Mouse (Mus musculus): ENCODE measurements around the gene Man2b1. TPM values are rescaled to one million over a fixed set of nuclear protein-coding genes. Genes with fewer than 3 reads are reported as not detected.
"Not testable (repeated sequence)": the region's sequence is repeated elsewhere in the genome, so short reads cannot be mapped to it uniquely, and the experiment has no call there.

Man2b1 gene
- polyA plus RNA-seq, 1 experiment: 17.4 TPM

DNA sequence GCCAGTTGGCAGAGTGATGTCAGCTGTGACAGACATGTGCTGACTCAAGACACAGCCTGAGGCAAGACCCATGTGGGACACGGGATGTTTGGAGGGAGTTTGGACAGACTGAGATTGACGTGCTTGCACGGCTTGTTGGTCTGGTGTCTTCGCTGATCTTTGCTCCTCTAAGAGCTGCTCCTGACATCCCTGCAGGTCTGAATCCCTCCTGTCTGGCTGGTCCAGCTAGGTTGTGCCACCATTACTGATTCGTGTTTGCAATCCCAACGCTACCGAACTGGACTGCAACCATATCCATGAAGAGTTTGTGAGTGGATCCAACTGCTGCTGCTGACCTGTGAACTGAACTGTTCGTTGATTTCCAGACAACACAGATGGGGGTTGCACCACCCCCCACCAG, 40.6 kb downstream of the Man2b1 start:
- Histone ChIP-seq H3K4me3 (ENCODE audit: insufficient read depth, low read depth, low read length) (no peak overlapping the region), H3K4me1 (ENCODE audit: control insufficient read depth, insufficient read depth, insufficient read length, low read length) (peaks cover 2% of the 10 kb centered on the region; the same call in 1 of the 2 replicates), H3K27ac (replicated peaks; ENCODE audit: low read depth, low read length) (no peak overlapping the region)

DNA sequence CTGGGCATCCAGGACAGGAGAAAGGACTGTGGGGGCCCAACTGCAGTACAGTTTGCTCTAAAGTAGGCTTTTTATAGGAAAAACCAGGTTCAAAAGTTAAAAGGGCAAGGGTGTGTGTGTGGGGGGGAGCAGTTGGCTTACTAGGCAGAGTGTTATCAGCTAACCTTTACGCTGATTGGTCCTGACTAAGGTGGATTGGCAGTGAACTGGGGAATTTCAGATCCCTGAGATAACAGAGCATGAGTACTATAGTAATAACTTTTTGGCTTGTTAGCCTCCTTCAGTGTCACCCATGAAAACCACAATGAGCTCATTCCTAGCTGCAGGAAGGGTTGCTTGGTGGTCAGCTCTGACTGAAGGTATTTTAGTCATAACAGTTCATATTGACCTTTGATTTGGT, 49.3 kb downstream of the Man2b1 start:
- Histone ChIP-seq H3K4me1 (ENCODE audit: control insufficient read depth, insufficient read depth, insufficient read length, low read length) (no peaks in the 10 kb centered on the region), H3K4me3 (ENCODE audit: insufficient read depth, low read depth, low read length) (no peak overlapping the region), H3K27ac (replicated peaks; ENCODE audit: low read depth, low read length) (no peak overlapping the region)

DNA sequence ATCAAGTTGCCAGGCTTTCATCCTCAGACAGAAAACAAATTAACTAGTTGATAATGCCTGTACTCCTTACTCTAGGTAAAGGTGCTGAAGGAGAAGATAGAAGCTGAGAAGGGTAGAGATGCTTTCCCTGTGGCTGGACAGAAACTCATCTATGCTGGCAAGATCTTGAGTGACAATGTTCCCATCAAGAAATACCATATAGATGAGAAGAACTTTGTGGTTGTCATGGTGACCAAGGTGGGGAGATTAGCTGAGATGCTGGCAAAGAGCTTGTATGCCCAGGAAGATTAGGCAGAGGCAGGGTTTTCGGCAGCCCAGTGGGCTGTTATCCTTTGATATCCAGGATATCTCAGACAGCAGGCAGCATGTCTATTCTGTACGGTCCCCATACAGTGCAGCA, 52.6 kb downstream of the Man2b1 start:
- H3K27ac ChIP-seq (replicated peaks; ENCODE audit: low read depth, low read length); H3K4me1 ChIP-seq (ENCODE audit: control insufficient read depth, insufficient read depth, insufficient read length, low read length); H3K4me3 ChIP-seq (ENCODE audit: insufficient read depth, low read depth, low read length): not testable (repeated sequence)

DNA sequence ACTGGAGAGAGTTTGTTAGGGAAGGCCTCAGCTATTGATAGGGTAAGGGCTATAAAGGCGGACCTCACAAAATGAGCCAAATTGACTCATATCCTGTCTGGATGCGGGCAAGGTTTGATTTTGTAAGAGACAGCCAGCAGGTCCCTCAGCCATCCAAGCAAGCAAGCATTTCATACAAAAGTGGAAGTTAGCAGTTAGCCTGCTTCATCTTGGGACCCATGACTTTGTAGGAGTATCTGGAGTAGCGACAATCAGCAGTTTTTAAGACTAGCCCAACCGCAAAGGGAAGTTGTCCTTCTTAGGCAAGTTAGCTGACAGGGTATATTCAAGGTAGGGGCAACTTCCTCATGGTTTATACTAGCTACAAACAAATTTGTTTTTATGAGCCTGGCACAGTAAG, 59.4 kb downstream of the Man2b1 start:
- no peak overlapping the region for H3K4me3 ChIP-seq (ENCODE audit: insufficient read depth, low read depth, low read length)
- no peaks in the 10 kb centered on the region for H3K4me1 ChIP-seq (ENCODE audit: control insufficient read depth, insufficient read depth, insufficient read length, low read length)
- peak overlapping the region; percentile 52; the same call in 1 of the 2 replicates for H3K27ac ChIP-seq (replicated peaks; ENCODE audit: low read depth, low read length)

Other genes starting within 250 kb of the Man2b1 start
- gene Rad23a, start 242.6 kb upstream of the Man2b1 start, polyA plus RNA-seq (2012; ENCODE audit: insufficient read depth, insufficient read length, missing spikeins): 73.3 and 79.3 TPM in 2 replicates
- 211 and 306 TPM in 2 replicates for gene Calr, start 236.3 kb upstream of the Man2b1 start, polyA plus RNA-seq (2012; ENCODE audit: insufficient read depth, insufficient read length, missing spikeins)
- 11.3 and 14.4 TPM in 2 replicates for gene Farsa, start 226.3 kb upstream of the Man2b1 start, polyA plus RNA-seq (2012; ENCODE audit: insufficient read depth, insufficient read length, missing spikeins)
- 3.3 and 3.6 TPM in 2 replicates for gene Syce2, start 211.2 kb upstream of the Man2b1 start, polyA plus RNA-seq (2012; ENCODE audit: insufficient read depth, insufficient read length, missing spikeins)
- 53.8 and 76.8 TPM in 2 replicates for gene Gcdh, start 189.3 kb upstream of the Man2b1 start, polyA plus RNA-seq (2012; ENCODE audit: insufficient read depth, insufficient read length, missing spikeins)
- not detected in 2 replicates for gene Klf1, start 181.3 kb upstream of the Man2b1 start, polyA plus RNA-seq (2012; ENCODE audit: insufficient read depth, insufficient read length, missing spikeins)
- gene Dnase2a, start 174.7 kb upstream of the Man2b1 start, polyA plus RNA-seq (2012; ENCODE audit: insufficient read depth, insufficient read length, missing spikeins): 4.6 and 12.9 TPM in 2 replicates
- gene Mast1, start 145.9 kb upstream of the Man2b1 start, polyA plus RNA-seq (2012; ENCODE audit: insufficient read depth, insufficient read length, missing spikeins): not detected in 2 replicates
- not detected in 2 replicates for gene Rtbdn, start 136.3 kb upstream of the Man2b1 start, polyA plus RNA-seq (2012; ENCODE audit: insufficient read depth, insufficient read length, missing spikeins)
- gene Gm49661, start 113.8 kb upstream of the Man2b1 start, polyA plus RNA-seq (2012; ENCODE audit: insufficient read depth, insufficient read length, missing spikeins): not detected in 2 replicates
- gene Prdx2, start 113.7 kb upstream of the Man2b1 start, polyA plus RNA-seq (2012; ENCODE audit: insufficient read depth, insufficient read length, missing spikeins): 387 and 425 TPM in 2 replicates
- 26.6 and 28.5 TPM in 2 replicates for gene Rnaseh2a, start 113.5 kb upstream of the Man2b1 start, polyA plus RNA-seq (2012; ENCODE audit: insufficient read depth, insufficient read length, missing spikeins)
- 15.4 and 47.7 TPM in 2 replicates for gene Junb, start 104.6 kb upstream of the Man2b1 start, polyA plus RNA-seq (2012; ENCODE audit: insufficient read depth, insufficient read length, missing spikeins)
- 1.1 and 1.6 TPM in 2 replicates for gene Hook2, start 92.7 kb upstream of the Man2b1 start, polyA plus RNA-seq (2012; ENCODE audit: insufficient read depth, insufficient read length, missing spikeins)
- gene Best2, start 68.7 kb upstream of the Man2b1 start, polyA plus RNA-seq (2012; ENCODE audit: insufficient read depth, insufficient read length, missing spikeins): not detected in 2 replicates
- gene Asna1, start 58.0 kb upstream of the Man2b1 start, polyA plus RNA-seq (2012; ENCODE audit: insufficient read depth, insufficient read length, missing spikeins): 113 and 117 TPM in 2 replicates
- 68.4 and 68.5 TPM in 2 replicates for gene Trir, start 56.4 kb upstream of the Man2b1 start, polyA plus RNA-seq (2012; ENCODE audit: insufficient read depth, insufficient read length, missing spikeins)
- gene Tnpo2, start 46.4 kb upstream of the Man2b1 start, polyA plus RNA-seq (2012; ENCODE audit: insufficient read depth, insufficient read length, missing spikeins): 28.4 and 33.5 TPM in 2 replicates
- 3.0 and 4.1 TPM in 2 replicates for gene Fbxw9, start 23.2 kb upstream of the Man2b1 start, polyA plus RNA-seq (2012; ENCODE audit: insufficient read depth, insufficient read length, missing spikeins)
- gene Gm5741, start 15.3 kb upstream of the Man2b1 start, polyA plus RNA-seq (2012; ENCODE audit: insufficient read depth, insufficient read length, missing spikeins): not detected in 2 replicates
- gene Dhps, start 11.5 kb upstream of the Man2b1 start, polyA plus RNA-seq (2012; ENCODE audit: insufficient read depth, insufficient read length, missing spikeins): 19.1 and 20.0 TPM in 2 replicates
- gene Wdr83os, start 2.5 kb upstream of the Man2b1 start, polyA plus RNA-seq (2012; ENCODE audit: insufficient read depth, insufficient read length, missing spikeins): 95.5 and 130 TPM in 2 replicates
- gene Wdr83, start 2.0 kb upstream of the Man2b1 start, polyA plus RNA-seq (2012; ENCODE audit: insufficient read depth, insufficient read length, missing spikeins): 26.8 and 28.7 TPM in 2 replicates
- 0.44 and 0.96 TPM in 2 replicates for gene Zfp791, start 39.8 kb downstream of the Man2b1 start, polyA plus RNA-seq (2012; ENCODE audit: insufficient read depth, insufficient read length, missing spikeins)
- gene Cks1brt, start 68.7 kb downstream of the Man2b1 start, polyA plus RNA-seq (2012; ENCODE audit: insufficient read depth, insufficient read length, missing spikeins): not detected in 2 replicates
- not detected in 2 replicates for gene Olfr371, start 142.7 kb downstream of the Man2b1 start, polyA plus RNA-seq (2012; ENCODE audit: insufficient read depth, insufficient read length, missing spikeins)
- gene Orc6, start 216.4 kb downstream of the Man2b1 start, polyA plus RNA-seq (2012; ENCODE audit: insufficient read depth, insufficient read length, missing spikeins): 20.9 and 21.2 TPM in 2 replicates
- gene Vps35, start 216.5 kb downstream of the Man2b1 start, polyA plus RNA-seq (2012; ENCODE audit: insufficient read depth, insufficient read length, missing spikeins): 76.0 and 79.0 TPM in 2 replicates

All from brown adipose tissue, adult 24 weeks (tissue).